Mouse (Mus musculus) c-Kit-negative CD71-positive TER-119-positive erythroid progenitor cells, embryonic 14.5 days (primary cell): ENCODE results near the gene Krt39.

Experiments
- DNase-seq: peaks from one replicate; pipeline ENCODE4 v3.0.0-alpha.2; 2013; ENCODE audit warnings: low read depth, low spot score

Krt39 gene

DNA sequence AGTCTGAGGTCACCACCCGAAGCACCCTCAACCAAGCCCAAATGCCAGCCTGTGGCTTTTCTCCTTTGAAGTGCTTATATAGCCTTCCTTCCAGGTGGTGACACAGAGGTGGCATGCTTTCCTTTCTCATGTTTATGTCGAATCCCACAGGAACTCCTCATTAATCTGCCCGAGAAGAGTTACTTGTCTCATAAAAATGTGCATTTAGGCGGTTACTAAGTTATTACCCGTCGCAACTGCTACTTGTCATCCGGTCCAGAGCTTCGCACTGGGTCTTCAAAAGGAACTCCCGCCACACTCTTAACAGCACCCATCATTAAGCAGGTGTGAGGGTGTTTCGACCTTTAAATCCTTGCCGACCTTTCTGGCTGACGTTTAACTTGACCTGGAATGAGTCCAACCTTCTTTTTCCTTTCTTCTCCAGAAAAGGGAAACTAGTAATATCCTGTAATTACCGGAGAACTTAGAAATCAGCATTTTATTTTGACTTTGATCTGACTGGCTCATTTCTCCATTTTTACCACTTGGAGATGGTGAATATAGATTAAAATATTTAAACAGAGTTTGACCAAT is at the start of gene Krt39:
Gene Krt39, minus strand, starts transcription at position 51 of the 573 bp plus-strand sequence.
- DNase-seq: no peak

DNA sequence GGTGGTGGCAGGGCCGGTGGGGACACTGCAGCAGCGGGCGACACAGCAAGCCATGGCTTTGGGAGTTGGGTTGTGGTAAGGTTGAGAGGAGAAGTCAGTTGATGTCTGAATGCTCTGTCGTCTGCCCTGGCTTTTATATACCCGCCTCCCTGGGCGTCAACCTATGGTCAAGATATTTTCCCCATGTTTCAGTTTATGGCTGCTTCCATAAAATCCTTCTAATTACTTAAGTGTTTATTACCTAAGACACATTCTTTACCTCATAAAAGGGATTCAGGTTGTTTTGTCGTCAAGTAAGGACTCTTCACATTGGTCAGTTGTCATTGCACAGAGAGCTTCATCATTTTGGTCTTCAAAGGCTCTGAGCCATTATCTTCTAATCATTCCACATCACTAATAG is 45.4 kb upstream of the Krt39 start, which contains the start of gene Krtap3-1:
Gene Krtap3-1, minus strand, starts transcription at position 101 of the 400 bp plus-strand sequence.
- DNase-seq: no peak

DNA sequence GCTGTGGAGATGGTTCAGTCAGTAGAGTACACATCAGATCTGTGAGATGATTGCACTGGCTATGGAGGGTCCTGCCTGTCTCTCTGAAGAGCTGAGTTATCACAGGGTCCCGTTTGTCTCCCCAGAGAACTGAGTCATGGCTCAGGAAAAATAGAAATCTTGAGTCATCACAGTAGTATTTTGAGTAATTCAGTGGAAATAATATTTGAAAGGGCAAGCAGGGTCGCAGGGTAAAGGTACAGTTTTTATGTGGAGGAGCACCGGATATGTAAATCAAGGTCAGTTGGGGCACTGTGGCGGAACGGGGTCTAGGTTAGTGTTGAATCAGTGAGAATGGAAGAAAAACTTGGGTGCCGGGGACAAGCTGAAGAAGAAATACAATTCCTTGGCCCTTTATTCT is 41.4 kb upstream of the Krt39 start:
- no peak for DNase-seq

DNA sequence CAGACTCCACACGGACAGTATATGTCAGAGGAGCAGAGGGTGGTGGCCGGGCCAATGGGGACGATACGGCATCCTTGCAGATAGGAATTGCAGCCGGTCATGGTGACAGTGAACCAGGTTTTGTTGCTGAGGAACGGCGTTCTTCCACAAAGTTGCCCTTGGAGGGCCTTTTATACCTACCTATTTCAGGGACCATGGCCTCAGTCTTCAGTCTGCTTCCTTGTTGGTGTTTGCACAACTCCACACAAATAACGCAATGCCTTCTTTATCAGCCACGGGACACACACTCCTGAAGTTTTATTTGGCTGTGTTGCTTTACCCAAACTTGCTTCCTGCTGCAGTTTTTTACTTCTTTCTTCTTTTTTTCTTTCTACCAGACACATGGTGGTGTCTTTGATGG is 38.2 kb upstream of the Krt39 start, which contains the start of gene Gm11939:
Gene Gm11939, minus strand, starts transcription at position 101 of the 400 bp plus-strand sequence.
- no peak for DNase-seq

DNA sequence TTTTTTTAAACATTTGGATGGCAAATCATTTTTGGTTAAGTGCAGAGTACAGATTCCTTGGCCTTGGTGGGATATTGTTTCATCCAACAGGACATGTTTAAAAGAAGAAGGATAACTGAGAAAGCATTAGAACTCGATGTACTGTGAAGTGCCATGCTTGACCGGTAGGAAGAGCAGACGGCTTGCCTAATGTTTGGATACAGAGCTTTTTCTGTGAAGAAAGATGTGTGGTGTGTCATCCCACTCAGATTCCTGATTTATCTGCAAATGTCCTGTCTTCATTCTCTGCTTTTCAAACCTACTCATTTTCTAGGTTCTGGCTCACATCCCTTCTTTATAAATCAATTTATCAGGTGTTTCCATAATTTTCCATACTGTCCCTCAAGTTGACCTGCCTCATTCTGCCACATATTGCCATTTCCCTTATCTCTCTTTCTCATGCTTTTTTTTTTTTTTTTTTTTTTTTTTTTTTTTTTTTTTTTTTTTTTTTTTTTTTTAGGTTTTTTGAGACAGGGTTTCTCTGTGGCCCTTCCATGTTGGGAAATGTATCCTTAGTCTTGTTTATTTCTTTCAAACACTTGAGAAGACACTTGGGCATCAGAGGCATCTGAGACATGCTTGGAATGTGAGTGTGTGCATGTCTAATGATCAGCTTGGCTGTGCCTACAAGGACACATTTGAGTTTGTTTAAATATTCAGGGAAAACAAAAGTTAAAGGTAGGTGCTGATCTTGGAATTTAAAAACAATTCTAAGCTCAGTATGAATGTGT is 37.0 kb upstream of the Krt39 start:
- no peak for DNase-seq

DNA sequence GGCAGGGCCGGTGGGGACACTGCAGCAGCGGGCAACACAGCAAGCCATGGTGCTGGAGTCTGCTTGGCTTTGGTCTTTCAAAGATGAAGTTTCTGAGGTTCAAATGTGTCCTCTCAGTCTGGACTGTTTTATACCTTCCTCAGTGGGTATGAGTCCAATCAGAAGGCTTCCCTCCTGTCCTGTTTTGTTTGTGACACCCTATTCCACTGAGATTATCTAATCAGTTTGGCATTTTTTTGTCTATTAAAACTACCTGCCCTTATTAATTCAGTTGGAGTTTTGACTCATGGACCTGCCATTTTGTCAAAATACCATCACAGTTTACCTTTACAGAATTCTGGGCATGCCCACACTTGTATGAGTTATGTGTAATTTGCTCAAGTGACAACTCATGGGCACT is 35.6 kb upstream of the Krt39 start, which contains the start of gene Krtap3-2:
Gene Krtap3-2, minus strand, starts transcription at position 101 of the 400 bp plus-strand sequence.
- no peak for DNase-seq

DNA sequence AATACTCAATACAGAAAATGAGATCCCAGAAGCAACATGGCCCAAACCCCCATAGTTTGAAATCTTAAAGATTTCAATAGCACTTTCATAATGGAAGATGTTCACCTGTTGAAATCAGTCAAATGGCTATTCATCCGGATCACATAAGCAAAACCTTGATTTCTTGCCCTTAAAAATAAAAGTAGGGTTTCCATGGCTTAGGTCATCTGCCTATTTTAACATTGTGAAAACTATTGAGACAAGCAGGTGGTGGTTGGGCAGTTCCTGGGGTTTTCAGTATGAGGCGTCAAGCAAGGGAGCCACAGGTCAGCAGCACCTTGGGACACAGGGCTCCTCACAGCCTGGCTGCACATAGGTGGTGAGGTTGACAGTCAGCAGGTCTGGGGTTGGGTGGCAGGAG is 35.1 kb upstream of the Krt39 start:
- DNase-seq: no peak

DNA sequence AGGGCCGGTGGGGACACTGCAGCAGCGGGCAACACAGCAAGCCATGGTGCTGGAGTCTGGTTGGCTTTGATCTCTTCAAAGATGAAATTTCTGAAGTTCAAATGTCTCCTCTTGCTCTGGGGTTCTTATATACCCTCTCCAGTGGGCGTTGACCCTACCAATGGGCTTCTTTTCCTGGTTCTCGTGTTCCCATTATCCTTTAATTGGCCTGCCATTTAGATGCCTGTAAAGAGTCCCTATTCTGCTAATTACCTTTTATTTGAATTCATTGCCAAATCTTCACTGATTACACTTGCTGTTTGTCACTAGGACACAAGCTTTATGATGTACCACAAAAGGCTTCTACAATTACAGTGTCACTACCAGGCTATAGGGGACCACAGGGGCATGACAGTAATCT is 29.6 kb upstream of the Krt39 start, which contains the start of gene Krtap3-3:
Gene Krtap3-3, minus strand, starts transcription at position 101 of the 400 bp plus-strand sequence.
- no peak for DNase-seq

DNA sequence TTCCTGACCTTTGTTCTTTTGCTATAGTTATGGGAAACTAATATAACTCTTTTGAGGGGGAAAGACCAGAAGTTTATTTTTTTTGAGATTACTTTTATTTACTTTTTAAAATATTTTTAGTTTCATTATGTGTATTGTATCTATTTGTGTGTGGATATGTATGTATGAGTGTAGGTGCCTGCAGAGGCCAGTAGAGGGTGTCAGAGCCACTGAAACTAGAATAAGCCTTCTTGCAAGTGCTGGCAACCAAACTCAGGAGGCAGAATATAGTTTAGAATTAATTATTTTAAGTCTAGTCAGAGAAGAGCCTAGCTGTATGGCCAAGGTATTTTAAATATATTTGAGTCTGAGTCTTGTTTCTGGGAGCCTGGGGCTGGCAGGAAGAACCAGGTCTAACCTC is 26.8 kb upstream of the Krt39 start:
- no peak for DNase-seq

DNA sequence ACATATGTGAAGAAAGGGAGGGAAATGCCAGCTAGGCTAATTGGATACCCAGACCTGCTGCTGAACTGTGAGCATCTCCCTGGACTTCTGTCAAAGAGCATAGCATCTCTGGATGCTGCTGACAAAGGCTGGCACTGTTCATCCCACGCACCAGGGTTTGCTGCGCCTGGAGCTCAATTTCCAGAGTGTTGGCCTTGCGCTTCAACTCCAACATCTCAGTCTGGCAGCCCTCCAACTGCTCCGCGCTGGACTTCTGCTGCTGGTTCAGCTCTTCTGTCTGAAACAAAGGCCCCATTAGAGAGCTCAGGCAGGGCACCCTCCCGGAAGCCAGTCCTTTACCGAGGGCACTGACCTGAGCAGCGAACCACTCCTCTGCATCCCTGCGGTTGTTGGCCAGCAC is 18.6 kb upstream of the Krt39 start:
- DNase-seq: no peak

DNA sequence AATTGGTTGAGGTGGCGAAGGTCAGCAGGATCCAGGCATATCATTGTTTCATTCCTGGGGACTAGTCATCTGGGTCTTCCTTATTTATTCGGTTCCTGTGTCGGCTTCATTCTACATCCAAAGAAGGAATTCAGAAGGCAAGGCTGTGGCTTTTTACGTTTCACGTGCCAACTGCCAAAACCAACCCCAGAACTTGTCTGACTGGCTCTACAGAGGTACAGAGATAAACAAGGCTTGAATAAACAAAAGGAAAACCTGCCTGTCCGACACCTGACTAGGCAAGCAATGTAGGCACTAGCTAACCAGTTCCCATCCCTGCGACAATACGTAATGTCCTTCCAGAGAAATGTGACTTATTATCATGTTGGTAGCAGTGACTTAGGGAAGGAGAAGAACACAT is 7.0 kb downstream of the Krt39 start:
- no peak for DNase-seq

DNA sequence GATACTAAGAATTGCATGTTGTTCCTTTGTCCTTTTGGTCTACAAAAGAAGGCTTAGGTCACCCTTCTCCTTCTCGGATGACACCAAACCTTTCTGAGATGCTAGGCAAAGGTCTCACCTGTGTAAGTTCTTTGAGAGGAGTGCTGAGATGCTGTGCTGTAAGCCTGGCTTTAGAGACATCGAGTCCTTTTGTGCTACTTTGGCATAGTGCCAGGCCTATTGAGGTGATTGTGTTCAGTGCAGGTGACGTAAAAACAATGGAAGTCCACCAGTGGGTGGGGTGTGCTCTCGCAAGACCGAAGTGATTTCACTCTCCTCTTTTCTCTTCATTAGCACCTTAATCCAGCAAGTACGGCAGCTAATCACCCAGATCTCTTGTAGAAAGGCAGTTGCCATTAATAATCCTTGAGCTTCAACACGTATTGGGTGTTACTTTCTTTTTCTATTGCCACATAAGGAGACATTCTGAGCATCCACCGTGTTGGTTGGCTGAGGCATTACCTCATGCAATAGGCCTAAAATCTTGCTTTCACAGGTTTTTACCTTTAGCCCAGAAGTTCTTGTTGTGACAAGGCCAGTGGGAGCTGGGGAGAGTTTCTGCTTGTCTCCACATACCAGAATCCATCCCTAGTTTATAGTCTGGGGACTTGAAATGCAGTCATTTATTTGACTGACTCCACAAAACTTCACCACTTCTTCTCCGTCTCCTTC is 20.9 kb downstream of the Krt39 start:
- DNase-seq: no peak

DNA sequence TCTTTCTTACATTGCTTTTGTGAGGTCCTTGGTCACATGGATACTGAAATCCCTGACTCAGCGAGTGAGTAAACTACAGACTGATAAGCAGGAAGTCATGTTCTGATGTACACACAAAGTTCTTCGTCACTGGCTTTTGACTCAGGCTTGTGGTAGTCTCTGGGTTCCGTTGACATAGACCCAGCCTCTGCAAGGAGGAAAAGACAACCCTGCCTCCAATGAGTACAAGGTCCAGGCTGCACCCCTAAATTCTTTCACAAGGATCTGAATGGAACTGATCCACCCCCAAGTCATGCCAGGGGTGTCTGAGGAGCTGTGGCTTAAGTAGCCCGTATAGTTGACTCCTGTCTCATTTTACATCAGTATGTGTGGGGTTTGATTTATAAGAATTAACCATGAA is 24.7 kb downstream of the Krt39 start:
- no peak for DNase-seq

DNA sequence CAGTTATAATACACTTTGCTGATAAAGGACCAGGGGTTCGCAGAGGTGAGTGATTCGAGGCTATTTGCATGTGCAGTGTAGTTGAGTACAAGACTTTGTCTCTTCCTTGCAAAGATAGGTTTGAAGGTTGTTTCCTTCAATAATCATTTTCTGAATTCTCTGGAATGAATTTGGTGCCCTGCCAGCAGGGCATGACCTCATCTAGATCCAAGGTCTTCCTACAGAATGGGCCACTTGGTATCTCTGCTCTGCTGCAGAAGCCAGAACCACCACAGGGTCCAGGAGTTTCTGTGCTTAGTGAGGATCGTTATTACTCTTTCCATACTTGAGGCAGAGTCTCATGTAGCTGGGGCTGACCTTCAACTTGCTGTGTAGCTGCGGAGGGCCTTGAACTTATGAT is 26.4 kb downstream of the Krt39 start:
- DNase-seq: no peak

DNA sequence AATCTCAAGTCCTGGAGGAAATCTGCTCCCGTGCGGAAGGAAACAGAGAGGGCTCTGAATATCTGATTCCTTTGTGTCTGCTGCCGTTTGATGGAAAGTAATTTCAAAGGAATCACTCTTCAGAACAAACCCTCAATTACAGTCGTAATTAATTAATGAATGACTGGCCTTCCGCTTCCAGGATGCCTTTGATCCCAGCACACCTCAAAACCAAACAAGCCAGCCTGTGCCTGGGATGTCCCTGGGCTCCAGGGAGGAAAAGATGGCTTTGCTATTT is 27.6 kb downstream of the Krt39 start:
- no peak for DNase-seq

DNA sequence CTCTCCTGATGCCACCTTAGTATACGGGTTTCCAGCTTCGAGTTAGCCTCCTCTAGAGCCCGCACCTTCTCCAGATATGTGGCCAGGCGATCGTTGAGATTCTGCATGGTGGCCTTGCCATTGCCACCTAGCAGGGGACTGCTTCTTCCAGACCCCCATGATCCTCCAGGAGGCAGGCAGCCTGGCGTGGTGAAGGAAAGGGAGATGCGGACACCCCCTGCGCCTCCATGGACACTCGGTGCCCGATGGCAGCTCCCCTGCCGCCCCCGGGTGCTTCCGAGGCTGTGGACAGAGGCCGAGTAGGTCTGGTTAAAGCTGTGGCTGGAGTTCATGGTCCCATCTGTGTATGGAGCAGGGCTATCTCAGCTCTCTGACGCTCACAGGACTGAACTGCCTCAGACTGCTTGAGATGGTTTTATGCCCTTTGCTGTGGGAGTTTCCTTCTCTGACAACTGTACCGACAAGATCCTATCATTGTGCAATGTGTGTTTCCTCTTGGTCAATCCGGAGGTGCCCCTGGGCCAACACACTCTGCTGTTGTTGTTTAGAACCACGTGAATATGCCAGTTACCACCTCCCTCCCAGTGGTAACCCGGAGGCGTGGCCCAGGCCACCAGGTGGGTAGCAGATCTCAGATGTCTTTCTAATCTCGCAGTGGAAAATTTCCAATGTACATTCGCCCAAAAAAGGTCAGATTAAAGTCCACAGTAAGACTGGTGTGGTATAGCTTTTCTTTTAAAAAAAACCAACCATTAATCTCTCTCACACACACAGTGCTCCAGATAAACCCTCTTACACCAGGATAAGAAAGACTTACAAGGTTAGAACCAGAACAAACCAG is 28.2 kb downstream of the Krt39 start, which contains the start of gene Krt23:
Gene Krt23, minus strand, starts transcription at position 405 of the 841 bp plus-strand sequence.
- DNase-seq: no peak

DNA sequence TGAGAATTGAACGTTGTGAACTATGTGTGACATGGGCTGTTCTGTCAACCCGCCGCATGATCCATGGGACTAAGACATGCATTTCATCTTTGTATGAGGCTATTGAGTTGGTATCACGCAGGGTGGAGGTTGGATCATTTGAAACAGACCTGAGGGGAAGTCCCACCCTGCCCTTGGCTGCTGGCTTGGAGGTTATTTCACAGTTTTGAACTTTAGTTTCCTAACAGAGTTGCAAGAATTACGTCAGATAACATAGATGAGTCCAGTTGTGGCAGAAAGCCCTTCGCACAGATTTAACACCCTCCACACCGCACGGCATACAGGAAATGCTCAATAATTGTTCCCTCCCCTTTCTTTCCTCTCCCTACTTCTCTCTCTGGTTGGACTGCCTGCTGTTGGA is 30.1 kb downstream of the Krt39 start:
- no peak for DNase-seq

DNA sequence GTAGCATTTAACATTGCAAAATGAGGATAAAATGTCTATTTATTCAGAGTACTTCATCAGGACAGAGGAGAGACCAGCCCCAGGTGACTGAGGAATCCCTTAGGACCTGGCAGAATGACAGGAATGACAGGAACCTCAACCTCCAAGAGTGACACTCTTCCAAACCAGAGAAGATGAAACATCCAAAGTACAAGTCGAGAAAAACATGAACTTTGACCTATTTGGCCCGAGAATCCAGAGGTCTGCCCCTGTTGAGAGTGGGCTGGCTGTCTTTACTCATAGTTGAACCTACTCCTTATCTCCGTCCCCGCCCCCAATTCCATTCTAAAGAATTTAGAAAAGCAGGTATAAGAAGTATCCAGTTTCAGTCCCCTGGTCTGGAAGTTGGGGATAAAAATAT is 30.5 kb downstream of the Krt39 start:
- no peak for DNase-seq

DNA sequence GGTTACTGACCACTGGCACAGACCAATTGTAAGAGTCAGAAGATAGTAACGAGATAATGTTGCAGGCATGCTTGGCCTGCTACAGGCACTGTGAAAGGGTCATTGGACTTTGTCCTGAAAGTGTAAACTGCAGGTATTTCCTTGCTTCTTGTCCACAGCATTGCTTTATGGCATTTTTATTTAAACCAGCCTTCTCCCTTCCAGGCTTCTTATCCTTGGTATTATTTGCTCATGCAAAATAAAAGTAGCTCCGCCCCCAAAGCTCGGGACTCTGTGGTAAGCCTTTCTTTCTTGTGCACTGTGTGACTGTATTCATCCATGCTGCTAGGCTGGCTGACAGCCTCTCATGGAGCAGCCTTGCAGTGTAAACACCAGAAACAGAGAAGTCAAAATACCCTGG is 31.9 kb downstream of the Krt39 start:
- DNase-seq: no peak

DNA sequence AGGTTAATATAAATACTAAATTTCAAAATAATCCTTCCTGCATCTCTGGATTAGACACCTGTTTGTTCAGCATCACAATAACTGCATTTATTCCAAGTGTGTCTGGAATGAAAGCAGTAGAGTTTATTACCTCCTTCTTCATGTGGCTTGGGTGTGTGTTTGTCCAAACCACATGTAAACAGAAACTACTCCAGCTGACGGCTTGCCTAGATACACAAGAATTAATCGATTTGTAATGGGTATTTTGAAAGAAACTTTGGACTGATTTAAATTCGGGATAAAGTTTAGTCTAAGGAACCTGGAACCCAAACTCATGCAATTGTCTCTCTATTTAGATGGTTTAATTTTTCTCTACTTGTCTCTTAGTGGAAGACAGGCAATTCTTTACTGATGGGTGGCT is 46.2 kb downstream of the Krt39 start:
- DNase-seq: no peak

DNA sequence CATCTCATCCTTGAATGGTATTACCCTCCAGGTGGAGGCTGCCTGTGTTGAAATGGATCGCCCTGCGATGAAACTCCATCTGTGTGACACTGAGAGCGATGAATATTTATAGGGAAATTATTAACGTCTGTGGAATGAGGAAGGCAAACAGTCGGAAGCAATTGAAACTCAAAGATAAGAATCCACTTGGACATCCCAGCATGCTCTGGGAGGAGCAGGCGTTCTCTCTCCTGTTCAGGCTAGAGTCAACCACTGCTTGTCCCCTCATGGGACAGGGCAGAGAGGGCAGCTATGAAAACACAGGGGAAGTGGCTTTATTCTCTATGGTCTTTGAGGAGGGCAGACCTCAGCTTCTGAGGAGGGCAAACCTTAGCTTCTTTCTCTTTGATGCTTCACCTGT is 47.7 kb downstream of the Krt39 start:
- no peak for DNase-seq

DNA sequence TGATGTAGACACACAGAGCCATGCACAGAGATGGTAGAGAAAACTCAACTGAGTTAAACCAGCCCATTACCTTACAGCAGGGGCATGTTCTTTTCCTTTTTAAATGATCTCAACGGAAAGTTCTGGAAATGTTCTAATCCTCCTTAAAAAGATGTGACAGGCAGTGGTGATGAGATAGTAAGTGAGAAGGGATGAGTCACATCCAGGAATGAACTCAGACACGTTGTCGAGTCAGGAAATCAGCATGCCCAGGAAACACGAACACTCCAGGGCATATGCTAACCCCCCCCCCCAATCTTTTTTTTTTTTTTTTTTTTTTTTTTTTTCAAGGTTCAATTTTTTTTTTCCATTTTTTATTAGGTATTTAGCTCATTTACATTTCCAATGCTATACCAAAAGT is 48.7 kb downstream of the Krt39 start:
- no peak for DNase-seq
